Mouse (Mus musculus): ENCODE measurements around the gene Ccdc47. TPM values are rescaled to one million over a fixed set of nuclear protein-coding genes. Genes with fewer than 3 reads are reported as not detected.

Gene Ccdc47
- total RNA-seq (2014; rRNA removed) (42.6 and 48.9 TPM in 2 replicates), polyA plus RNA-seq (2012; rRNA removed) (12.8 and 16.9 TPM in 2 replicates)

DNA sequence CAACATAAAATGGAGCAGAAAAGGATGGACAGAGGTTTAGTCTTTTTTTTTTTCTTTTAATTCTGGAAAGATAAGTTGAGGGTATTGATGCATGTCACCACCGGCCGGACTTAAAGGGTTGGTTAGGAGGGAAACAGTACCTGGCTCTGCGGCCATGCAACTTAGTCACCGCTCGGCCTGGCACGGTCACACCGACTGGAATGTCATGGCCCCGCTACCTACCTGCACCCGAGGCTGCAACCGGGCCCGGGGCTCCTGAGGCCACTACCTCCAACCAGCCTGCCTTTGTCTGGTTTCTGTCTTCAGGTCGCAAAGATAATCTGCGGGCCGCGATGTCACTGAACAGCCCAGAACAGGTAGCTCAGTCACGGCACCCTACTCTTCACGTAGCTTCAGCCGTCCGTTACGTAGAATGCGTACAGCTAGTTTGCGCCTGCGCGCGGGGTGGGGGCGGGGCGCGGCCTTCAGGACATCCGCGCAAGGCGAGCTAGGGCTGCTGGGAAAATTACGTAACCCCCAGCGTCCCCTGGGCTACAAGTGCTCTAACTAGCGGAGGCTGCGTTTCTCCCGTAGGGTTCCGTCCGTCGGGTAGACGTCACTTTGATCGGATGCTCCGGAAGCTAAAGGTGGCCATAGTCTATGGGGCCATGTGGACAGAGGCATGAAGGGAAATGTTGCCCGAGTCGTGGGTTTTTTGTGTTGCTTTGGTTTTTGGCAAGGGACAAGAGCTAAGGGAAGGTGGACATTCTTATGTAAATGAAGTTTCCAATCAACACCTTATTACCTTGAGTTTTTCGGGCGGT, at the start of gene Ccdc47:
TSS of gene Ccdc47 (minus strand) at position 418 of the 803 bp plus-strand sequence.
- Histone ChIP-seq H3K4me1 (ENCODE audit: control insufficient read depth, insufficient read depth, low read length) (peaks cover 14% of the 10 kb centered on the region), H3K9ac (ENCODE audit: low read depth, low read length) (peak within 1 kb of the TSS; percentile 93), H3K27ac (replicated peaks; ENCODE audit: insufficient read depth, low read depth, low read length) (peak within 1 kb of the TSS; percentile 89), H3K4me3 (ENCODE audit: insufficient read depth, low read depth, low read length) (peak within 1 kb of the TSS; percentile 87), H3K27me3 (ENCODE audit: control insufficient read depth, insufficient read depth, low read length) (no peaks in the 10 kb centered on the region), H3K36me3 (ENCODE audit: control insufficient read depth, insufficient read depth, low read length) (peaks cover 8% of the 10 kb centered on the region), H3K79me2 (ENCODE audit: control insufficient read depth, insufficient read depth, low read length) (peaks cover 20% of the 10 kb centered on the region)
- TF ChIP-seq POLR2A (IDR thresholded peaks at IDR 0.05; ENCODE audit: extremely low read depth, insufficient read depth, low read length) (peak; percentile 43; the same call in 1 of the 2 replicates), CTCF (IDR thresholded peaks at IDR 0.05; ENCODE audit: low read depth, low read length) (no peak)
- under 1% methylated on average over 46 of the region's 46 CpGs for WGBS
- peak; percentile 99 for DNase-seq (ENCODE audit: extremely low read depth, low read depth, low spot score)

GRCm38 (mm10) chr11:106265570-106265969, 49.4 kb upstream of the Ccdc47 start:
- H3K27me3 ChIP-seq (ENCODE audit: control insufficient read depth, insufficient read depth, low read length) = no peaks in the 10 kb centered on the region
- H3K79me2 ChIP-seq (ENCODE audit: control insufficient read depth, insufficient read depth, low read length) = peaks cover 12% of the 10 kb centered on the region; the same call in 1 of the 2 replicates
- DNase-seq (ENCODE audit: extremely low read depth, low read depth, low spot score) = no peak
- H3K4me3 ChIP-seq (ENCODE audit: insufficient read depth, low read depth, low read length) = no peak overlapping the region
- TF ChIP-seq CTCF (IDR thresholded peaks at IDR 0.05; ENCODE audit: low read depth, low read length) (no peak), POLR2A (IDR thresholded peaks at IDR 0.05; ENCODE audit: extremely low read depth, insufficient read depth, low read length) (no peak)
- peaks cover 43% of the 10 kb centered on the region for H3K36me3 ChIP-seq (ENCODE audit: control insufficient read depth, insufficient read depth, low read length)
- H3K27ac ChIP-seq (replicated peaks; ENCODE audit: insufficient read depth, low read depth, low read length) = no peak overlapping the region
- no peak overlapping the region for H3K9ac ChIP-seq (ENCODE audit: low read depth, low read length)
- H3K4me1 ChIP-seq (ENCODE audit: control insufficient read depth, insufficient read depth, low read length) = peaks cover 22% of the 10 kb centered on the region
- WGBS = 85% methylated on average over 4 of the region's 4 CpGs

GRCm38 (mm10) chr11:106264988-106265387, 48.8 kb upstream of the Ccdc47 start:
- peaks cover 17% of the 10 kb centered on the region for H3K4me1 ChIP-seq (ENCODE audit: control insufficient read depth, insufficient read depth, low read length)
- H3K4me3 ChIP-seq (ENCODE audit: insufficient read depth, low read depth, low read length) = no peak overlapping the region
- peaks cover 43% of the 10 kb centered on the region for H3K36me3 ChIP-seq (ENCODE audit: control insufficient read depth, insufficient read depth, low read length)
- no peak overlapping the region for H3K9ac ChIP-seq (ENCODE audit: low read depth, low read length)
- TF ChIP-seq CTCF (IDR thresholded peaks at IDR 0.05; ENCODE audit: low read depth, low read length) (no peak), POLR2A (IDR thresholded peaks at IDR 0.05; ENCODE audit: extremely low read depth, insufficient read depth, low read length) (no peak)
- DNase-seq (ENCODE audit: extremely low read depth, low read depth, low spot score) = no peak
- peaks cover 6% of the 10 kb centered on the region; the same call in 1 of the 2 replicates for H3K79me2 ChIP-seq (ENCODE audit: control insufficient read depth, insufficient read depth, low read length)
- no peak overlapping the region for H3K27ac ChIP-seq (replicated peaks; ENCODE audit: insufficient read depth, low read depth, low read length)
- H3K27me3 ChIP-seq (ENCODE audit: control insufficient read depth, insufficient read depth, low read length) = no peaks in the 10 kb centered on the region
- WGBS = 92% methylated on average over 15 of the region's 15 CpGs

DNA sequence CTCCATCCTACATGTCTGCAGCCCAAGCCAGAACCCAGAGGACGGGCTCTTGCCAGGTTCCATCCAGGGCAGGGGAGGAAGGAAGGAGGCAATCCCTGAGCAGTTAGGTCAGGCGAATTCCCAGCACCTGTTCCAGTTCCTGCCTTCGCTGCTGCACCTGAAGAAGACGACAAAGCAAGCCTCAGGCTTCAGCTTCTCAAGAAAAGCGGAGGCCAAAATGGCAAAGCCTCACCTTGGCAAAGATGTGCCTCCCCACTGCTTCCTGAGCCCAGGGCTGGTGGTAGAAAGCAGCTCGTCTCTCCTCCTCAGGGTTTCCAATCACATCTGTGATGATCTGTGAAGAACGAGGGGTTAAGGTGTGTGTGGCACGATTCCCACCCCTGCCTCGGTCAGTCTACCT, 47.8 kb upstream of the Ccdc47 start:
- H3K9ac ChIP-seq (ENCODE audit: low read depth, low read length) = no peak overlapping the region
- H3K27ac ChIP-seq (replicated peaks; ENCODE audit: insufficient read depth, low read depth, low read length) = no peak overlapping the region
- WGBS = 88% methylated on average over 9 of the region's 9 CpGs
- H3K27me3 ChIP-seq (ENCODE audit: control insufficient read depth, insufficient read depth, low read length) = no peaks in the 10 kb centered on the region
- TF ChIP-seq POLR2A (IDR thresholded peaks at IDR 0.05; ENCODE audit: extremely low read depth, insufficient read depth, low read length) = no peak
- TF ChIP-seq CTCF (IDR thresholded peaks at IDR 0.05; ENCODE audit: low read depth, low read length) = no peak
- H3K36me3 ChIP-seq (ENCODE audit: control insufficient read depth, insufficient read depth, low read length) = peaks cover 43% of the 10 kb centered on the region
- no peak overlapping the region for H3K4me3 ChIP-seq (ENCODE audit: insufficient read depth, low read depth, low read length)
- H3K4me1 ChIP-seq (ENCODE audit: control insufficient read depth, insufficient read depth, low read length) = peaks cover 12% of the 10 kb centered on the region
- DNase-seq (ENCODE audit: extremely low read depth, low read depth, low spot score) = no peak
- H3K79me2 ChIP-seq (ENCODE audit: control insufficient read depth, insufficient read depth, low read length) = peaks cover 2% of the 10 kb centered on the region; the same call in 1 of the 2 replicates

- Histone ChIP-seq H3K4me1 (ENCODE audit: control insufficient read depth, insufficient read depth, low read length) (peaks cover 2% of the 10 kb centered on the region; the same call in 1 of the 2 replicates), H3K27me3 (ENCODE audit: control insufficient read depth, insufficient read depth, low read length) (no peaks in the 10 kb centered on the region), H3K36me3 (ENCODE audit: control insufficient read depth, insufficient read depth, low read length) (peaks cover 38% of the 10 kb centered on the region), H3K9ac (ENCODE audit: low read depth, low read length) (no peak overlapping the region), H3K4me3 (ENCODE audit: insufficient read depth, low read depth, low read length) (no peak overlapping the region), H3K27ac (replicated peaks; ENCODE audit: insufficient read depth, low read depth, low read length) (no peak overlapping the region), H3K79me2 (ENCODE audit: control insufficient read depth, insufficient read depth, low read length) (peaks cover 13% of the 10 kb centered on the region; the same call in 1 of the 2 replicates)
- TF ChIP-seq POLR2A (IDR thresholded peaks at IDR 0.05; ENCODE audit: extremely low read depth, insufficient read depth, low read length) (no peak), CTCF (IDR thresholded peaks at IDR 0.05; ENCODE audit: low read depth, low read length) (no peak)
- 88% methylated on average over 14 of the region's 14 CpGs for WGBS
- DNase-seq (ENCODE audit: extremely low read depth, low read depth, low spot score) = no peak
Observed at GRCm38 (mm10) chr11:106260826-106261450, 44.8 kb upstream of the Ccdc47 start.
